Mouse (Mus musculus): Measurements from ENCODE around the gene 4930544D05Rik. TPM values are rescaled to one million over a fixed set of nuclear protein-coding genes. Genes with fewer than 3 reads are reported as not detected.

The 4930544D05Rik gene
- polyA plus RNA-seq, 1 experiment from 2014 or later: not detected

GRCm38 (mm10) chr11:70657573-70657972, 41.9 kb downstream of the 4930544D05Rik start:
- no peak for ATAC-seq (ENCODE audit: insufficient number of reproducible peaks, low FRiP score, low TSS enrichment, low read depth)
- H3K4me2 ChIP-seq (replicated peaks): no peak overlapping the region
- no peaks in the 10 kb centered on the region for H3K27me3 ChIP-seq
- 46% methylated on average over 6 of the region's 6 CpGs for WGBS
- no peaks in the 10 kb centered on the region for H3K9me3 ChIP-seq (replicated peaks)
- peak overlapping the region; percentile 5; the same call in 1 of the 2 replicates for H3K4me3 ChIP-seq (replicated peaks)
- no peak overlapping the region for H3K9ac ChIP-seq
- peaks cover 21% of the 10 kb centered on the region for H3K36me3 ChIP-seq
- peaks cover 38% of the 10 kb centered on the region for H3K4me1 ChIP-seq
- H3K27ac ChIP-seq (replicated peaks): peak overlapping the region; percentile 99; the same call in 1 of the 2 replicates

- no peak overlapping the region for H3K9ac ChIP-seq
- peak overlapping the region; percentile 6; the same call in 1 of the 2 replicates for H3K4me2 ChIP-seq (replicated peaks)
- 49% methylated on average over 9 of the region's 9 CpGs for WGBS
- no peaks in the 10 kb centered on the region for H3K27me3 ChIP-seq
- H3K36me3 ChIP-seq: peaks cover 24% of the 10 kb centered on the region
- H3K4me1 ChIP-seq: peaks cover 33% of the 10 kb centered on the region
- no peaks in the 10 kb centered on the region for H3K9me3 ChIP-seq (replicated peaks)
- peak overlapping the region; percentile 5; the same call in 1 of the 2 replicates for H3K4me3 ChIP-seq (replicated peaks)
- no peak overlapping the region for H3K27ac ChIP-seq (replicated peaks)
- no peak for ATAC-seq (ENCODE audit: insufficient number of reproducible peaks, low FRiP score, low TSS enrichment, low read depth)
These were observed 42.3 kb downstream of the 4930544D05Rik start for GRCm38 (mm10) chr11:70657991-70658390.

GRCm38 (mm10) chr11:70658521-70658920, 42.9 kb downstream of the 4930544D05Rik start:
- 66% methylated on average over 5 of the region's 5 CpGs for WGBS

GRCm38 (mm10) chr11:70658942-70659341, 43.3 kb downstream of the 4930544D05Rik start:
- H3K27ac ChIP-seq (replicated peaks): 0 out of 2 replicates have a peak overlapping the region, but pooled peaks have one; percentile 0
- H3K9me3 ChIP-seq (replicated peaks): no peaks in the 10 kb centered on the region
- no peaks in the 10 kb centered on the region for H3K27me3 ChIP-seq
- H3K4me3 ChIP-seq (replicated peaks): no peak overlapping the region
- WGBS: 58% methylated on average over 8 of the region's 8 CpGs
- no peak overlapping the region for H3K4me2 ChIP-seq (replicated peaks)
- peaks cover 32% of the 10 kb centered on the region for H3K4me1 ChIP-seq
- no peak overlapping the region for H3K9ac ChIP-seq
- ATAC-seq (ENCODE audit: insufficient number of reproducible peaks, low FRiP score, low TSS enrichment, low read depth): no peak
- peaks cover 33% of the 10 kb centered on the region for H3K36me3 ChIP-seq

More at GRCm38 (mm10) chr11:70658521-70658920, 42.9 kb downstream of the 4930544D05Rik start:
- H3K36me3 ChIP-seq: peaks cover 29% of the 10 kb centered on the region
- peaks cover 32% of the 10 kb centered on the region for H3K4me1 ChIP-seq
- ATAC-seq (ENCODE audit: insufficient number of reproducible peaks, low FRiP score, low TSS enrichment, low read depth): no peak
- H3K27me3 ChIP-seq: no peaks in the 10 kb centered on the region
- H3K9me3 ChIP-seq (replicated peaks): no peaks in the 10 kb centered on the region
- 0 out of 2 replicates have a peak overlapping the region, but pooled peaks have one; percentile 1 for H3K9ac ChIP-seq
- 0 out of 2 replicates have a peak overlapping the region, but pooled peaks have one; percentile 6 for H3K4me2 ChIP-seq (replicated peaks)
- no peak overlapping the region for H3K4me3 ChIP-seq (replicated peaks)
- H3K27ac ChIP-seq (replicated peaks): 0 out of 2 replicates have a peak overlapping the region, but pooled peaks have one; percentile 0

- WGBS: 84% methylated on average over 8 of the region's 8 CpGs
- H3K27me3 ChIP-seq: no peaks in the 10 kb centered on the region
- H3K4me2 ChIP-seq (replicated peaks): no peak overlapping the region
- no peak overlapping the region for H3K4me3 ChIP-seq (replicated peaks)
- peaks cover 49% of the 10 kb centered on the region for H3K36me3 ChIP-seq
- H3K27ac ChIP-seq (replicated peaks): no peak overlapping the region
- peaks cover 31% of the 10 kb centered on the region for H3K4me1 ChIP-seq
- no peaks in the 10 kb centered on the region for H3K9me3 ChIP-seq (replicated peaks)
- no peak for ATAC-seq (ENCODE audit: insufficient number of reproducible peaks, low FRiP score, low TSS enrichment, low read depth)
- H3K9ac ChIP-seq: no peak overlapping the region
These were observed 44.9 kb downstream of the 4930544D05Rik start for GRCm38 (mm10) chr11:70660571-70660970.

- peaks cover 21% of the 10 kb centered on the region for H3K4me1 ChIP-seq
- no peak for ATAC-seq (ENCODE audit: insufficient number of reproducible peaks, low FRiP score, low TSS enrichment, low read depth)
- H3K4me3 ChIP-seq (replicated peaks): no peak overlapping the region
- no peak overlapping the region for H3K27ac ChIP-seq (replicated peaks)
- H3K27me3 ChIP-seq: no peaks in the 10 kb centered on the region
- H3K9me3 ChIP-seq (replicated peaks): no peaks in the 10 kb centered on the region
- peaks cover 56% of the 10 kb centered on the region for H3K36me3 ChIP-seq
- 91% methylated on average over 8 of the region's 8 CpGs for WGBS
- no peak overlapping the region for H3K9ac ChIP-seq
- H3K4me2 ChIP-seq (replicated peaks): no peak overlapping the region
These were observed 47.5 kb downstream of the 4930544D05Rik start for GRCm38 (mm10) chr11:70663101-70663500.

- H3K36me3 ChIP-seq: peaks cover 56% of the 10 kb centered on the region
- WGBS: 86% methylated on average over 6 of the region's 6 CpGs
- no peaks in the 10 kb centered on the region for H3K27me3 ChIP-seq
- no peak for ATAC-seq (ENCODE audit: insufficient number of reproducible peaks, low FRiP score, low TSS enrichment, low read depth)
- H3K4me2 ChIP-seq (replicated peaks): no peak overlapping the region
- no peak overlapping the region for H3K27ac ChIP-seq (replicated peaks)
- peaks cover 19% of the 10 kb centered on the region for H3K4me1 ChIP-seq
- H3K4me3 ChIP-seq (replicated peaks): no peak overlapping the region
- no peaks in the 10 kb centered on the region for H3K9me3 ChIP-seq (replicated peaks)
- H3K9ac ChIP-seq: no peak overlapping the region
These were observed 48.3 kb downstream of the 4930544D05Rik start for GRCm38 (mm10) chr11:70663957-70664356.

- Histone ChIP-seq H3K36me3 (peaks cover 56% of the 10 kb centered on the region), H3K4me2 (replicated peaks) (no peak overlapping the region), H3K4me1 (peaks cover 18% of the 10 kb centered on the region), H3K9ac (no peak overlapping the region), H3K4me3 (replicated peaks) (no peak overlapping the region), H3K27ac (replicated peaks) (no peak overlapping the region), H3K27me3 (no peaks in the 10 kb centered on the region), H3K9me3 (replicated peaks) (no peaks in the 10 kb centered on the region)
- WGBS: 96% methylated on average over 9 of the region's 9 CpGs
- ATAC-seq (ENCODE audit: insufficient number of reproducible peaks, low FRiP score, low TSS enrichment, low read depth): no peak
These were observed 49.1 kb downstream of the 4930544D05Rik start for GRCm38 (mm10) chr11:70664741-70665140.

Other genes with a start within 250 kb of the 4930544D05Rik start
- gene Pelp1, start 205.8 kb upstream of the 4930544D05Rik start, polyA plus RNA-seq (2015; fragmentation: Nextera tagmentation; extraction: Ambion mirVana): 33.6 and 35.0 TPM in 2 replicates
- 26.1 and 28.8 TPM in 2 replicates for gene Arrb2, start 183.2 kb upstream of the 4930544D05Rik start, polyA plus RNA-seq (2015; fragmentation: Nextera tagmentation; extraction: Ambion mirVana)
- 37.0 and 42.9 TPM in 2 replicates for gene Med11, start 163.9 kb upstream of the 4930544D05Rik start, polyA plus RNA-seq (2015; fragmentation: Nextera tagmentation; extraction: Ambion mirVana)
- 0.63 and 0.71 TPM in 2 replicates for gene Zmynd15, start 156.4 kb upstream of the 4930544D05Rik start, polyA plus RNA-seq (2015; fragmentation: Nextera tagmentation; extraction: Ambion mirVana)
- gene Cxcl16, start 155.9 kb upstream of the 4930544D05Rik start, polyA plus RNA-seq (2015; fragmentation: Nextera tagmentation; extraction: Ambion mirVana): 4.1 and 4.5 TPM in 2 replicates
- 1.1 TPM in 1 of 2 replicates, not detected in the other for gene Tm4sf5, start 110.6 kb upstream of the 4930544D05Rik start, polyA plus RNA-seq (2015; fragmentation: Nextera tagmentation; extraction: Ambion mirVana)
- gene Vmo1, start 101.2 kb upstream of the 4930544D05Rik start, polyA plus RNA-seq (2015; fragmentation: Nextera tagmentation; extraction: Ambion mirVana): 0.35 and 0.60 TPM in 2 replicates
- 0.44 and 0.59 TPM in 2 replicates for gene Gltpd2, start 96.7 kb upstream of the 4930544D05Rik start, polyA plus RNA-seq (2015; fragmentation: Nextera tagmentation; extraction: Ambion mirVana)
- 727 and 733 TPM in 2 replicates for gene Psmb6, start 90.5 kb upstream of the 4930544D05Rik start, polyA plus RNA-seq (2015; fragmentation: Nextera tagmentation; extraction: Ambion mirVana)
- gene Gm40193, start 82.9 kb upstream of the 4930544D05Rik start, polyA plus RNA-seq (2015; fragmentation: Nextera tagmentation; extraction: Ambion mirVana): 1.1 and 3.3 TPM in 2 replicates
- 10.3 and 13.2 TPM in 2 replicates for gene Pld2, start 75.8 kb upstream of the 4930544D05Rik start, polyA plus RNA-seq (2015; fragmentation: Nextera tagmentation; extraction: Ambion mirVana)
- 16.7 and 20.3 TPM in 2 replicates for gene Mink1, start 53.0 kb upstream of the 4930544D05Rik start, polyA plus RNA-seq (2015; fragmentation: Nextera tagmentation; extraction: Ambion mirVana)
- 0.49 and 0.65 TPM in 2 replicates for gene Chrne, start 3.4 kb downstream of the 4930544D05Rik start, polyA plus RNA-seq (2015; fragmentation: Nextera tagmentation; extraction: Ambion mirVana)
- gene Gp1ba, start 23.3 kb downstream of the 4930544D05Rik start, polyA plus RNA-seq (2015; fragmentation: Nextera tagmentation; extraction: Ambion mirVana): 0.23 and 0.32 TPM in 2 replicates
- 129 and 147 TPM in 2 replicates for gene Rnf167, start 31.4 kb downstream of the 4930544D05Rik start, polyA plus RNA-seq (2015; fragmentation: Nextera tagmentation; extraction: Ambion mirVana)
- gene Slc25a11, start 31.6 kb downstream of the 4930544D05Rik start, polyA plus RNA-seq (2015; fragmentation: Nextera tagmentation; extraction: Ambion mirVana): 171 and 176 TPM in 2 replicates
- 1,669 and 1,769 TPM in 2 replicates for gene Pfn1, start 38.8 kb downstream of the 4930544D05Rik start, polyA plus RNA-seq (2015; fragmentation: Nextera tagmentation; extraction: Ambion mirVana)
- gene Eno3, start 41.4 kb downstream of the 4930544D05Rik start, polyA plus RNA-seq (2015; fragmentation: Nextera tagmentation; extraction: Ambion mirVana): 81.9 and 112 TPM in 2 replicates
- 155 and 164 TPM in 2 replicates for gene Spag7, start 53.6 kb downstream of the 4930544D05Rik start, polyA plus RNA-seq (2015; fragmentation: Nextera tagmentation; extraction: Ambion mirVana)
- 14.5 and 17.5 TPM in 2 replicates for gene Camta2, start 72.3 kb downstream of the 4930544D05Rik start, polyA plus RNA-seq (2015; fragmentation: Nextera tagmentation; extraction: Ambion mirVana)
- 1.2 and 1.6 TPM in 2 replicates for gene Inca1, start 84.3 kb downstream of the 4930544D05Rik start, polyA plus RNA-seq (2015; fragmentation: Nextera tagmentation; extraction: Ambion mirVana)
- gene Kif1c, start 84.7 kb downstream of the 4930544D05Rik start, polyA plus RNA-seq (2015; fragmentation: Nextera tagmentation; extraction: Ambion mirVana): 4.7 and 5.9 TPM in 2 replicates
- gene Zfp3, start 148.4 kb downstream of the 4930544D05Rik start, polyA plus RNA-seq (2015; fragmentation: Nextera tagmentation; extraction: Ambion mirVana): 7.1 and 7.2 TPM in 2 replicates
- gene Scimp, start 196.7 kb downstream of the 4930544D05Rik start, polyA plus RNA-seq (2015; fragmentation: Nextera tagmentation; extraction: Ambion mirVana): 0.46 TPM in 1 of 2 replicates, not detected in the other
- gene Rabep1, start 228.9 kb downstream of the 4930544D05Rik start, polyA plus RNA-seq (2015; fragmentation: Nextera tagmentation; extraction: Ambion mirVana): 34.7 and 35.1 TPM in 2 replicates

All from embryonic facial prominence, embryonic 15.5 days (tissue).